Comparison of ENCODE assay signal across 29 mouse cellular contexts in genomic region chrX:57408769-57409168, GRCm38 (mm10). TPM values are rescaled to one million over a fixed set of nuclear protein-coding genes. Genes with fewer than 3 reads are reported as not detected.
A peak's percentile ranks its signal among the peaks of the same experiment; 100 is the strongest.
DNase-seq lines count a peak whose midpoint lies in the region; ATAC-seq and TF ChIP-seq lines count a peak whose summit lies in the region.
"Had no signal": no experiment of that assay in that cellular context is flagged by ENCODE, and none has a peak within 500 bp of the region (broad histone marks: within the 10 kb centered on the region; RNA-seq: fewer than 3 reads in every experiment).

Gm364 (plus strand) TSS chrX:57409154.

- H3K36me3 ChIP-seq in testis, adult 2 months (ENCODE audit: control insufficient read depth, insufficient read depth, low read length), result no peaks in the 10 kb centered on the region
- H3K36me3 ChIP-seq in midbrain, postnatal 0 days (ENCODE audit: insufficient read depth, low read length), result no peaks in the 10 kb centered on the region
- H3K36me3 ChIP-seq: embryonic facial prominence, embryonic 10.5 days; embryonic facial prominence, embryonic 12.5 days had no signal

- no peak for ATAC-seq in midbrain, postnatal 0 days (ENCODE audit: low FRiP score)
- ATAC-seq: activated CD4-positive, CD25-positive, alpha-beta regulatory T cell, adult 4 months; CD4-positive, CD25-positive, alpha-beta regulatory T cell, adult 4 months; forebrain, embryonic 14.5 days; forebrain, embryonic 16.5 days; Patski had no signal

- H3K27me3 ChIP-seq in testis, adult 2 months (ENCODE audit: control insufficient read depth, insufficient read depth, low read length), result no peaks in the 10 kb centered on the region
- no peaks in the 10 kb centered on the region for H3K27me3 ChIP-seq in midbrain, postnatal 0 days (ENCODE audit: insufficient read depth, low read length)
- H3K27me3 ChIP-seq: CH12.LX; embryonic facial prominence, embryonic 12.5 days had no signal

- no peak within 1 kb of the TSS for H3K4me2 ChIP-seq in midbrain, postnatal 0 days (ENCODE audit: low read depth, low read length, poor library complexity, severe bottlenecking)
- H3K4me2 ChIP-seq: embryonic facial prominence, embryonic 12.5 days had no signal

- intact Hi-C loops in heart, postnatal 14 days (cut with DNase I), result no loop called here

- H3K4me3 ChIP-seq in testis, adult 2 months (ENCODE audit: control insufficient read depth, low read depth, low read length), result peak within 1 kb of the TSS; percentile 89
- H3K4me3 ChIP-seq in midbrain, postnatal 0 days (ENCODE audit: low read depth, low read length), result no peak within 1 kb of the TSS
- H3K4me3 ChIP-seq: embryonic facial prominence, embryonic 10.5 days; embryonic facial prominence, embryonic 12.5 days had no signal

- peak; percentile 8 for DNase-seq in right cerebral cortex, postnatal 14 days
- no peak for DNase-seq in right cerebral cortex, postnatal 36 days (ENCODE audit: low spot score in 2 of 2)
- DNase-seq in R1 (ENCODE audit: low read depth, low spot score), result peak; percentile 86
- DNase-seq in testis, postnatal 14 days (ENCODE audit: low spot score), result peak; percentile 91
- no peak for DNase-seq in midbrain, postnatal 0 days (ENCODE audit: low spot score)
- DNase-seq in adrenal gland, postnatal 25 days, result no peak
- DNase-seq in heart, postnatal 14 days, result no peak
- DNase-seq: adrenal gland, adult 8-10 months; adrenal gland, postnatal 36 days; B cell, adult 2 months; cerebellum, adult 11-12 months; cerebellum, adult 2 months; cerebellum, adult 9-10 months; cerebellum, postnatal 25 days had no signal

- H3K9me3 ChIP-seq in midbrain, postnatal 0 days (ENCODE audit: low read length), result no peaks in the 10 kb centered on the region
- H3K9me3 ChIP-seq: embryonic facial prominence, embryonic 10.5 days; embryonic facial prominence, embryonic 12.5 days had no signal

- no peaks in the 10 kb centered on the region for H3K4me1 ChIP-seq in testis, adult 2 months (ENCODE audit: control insufficient read depth, insufficient read depth, low read length)
- no peaks in the 10 kb centered on the region for H3K4me1 ChIP-seq in midbrain, postnatal 0 days (ENCODE audit: insufficient read depth, low read length)
- H3K4me1 ChIP-seq: embryonic facial prominence, embryonic 10.5 days; embryonic facial prominence, embryonic 12.5 days had no signal

- TF ChIP-seq CTCF in testis, adult 2 months (IDR thresholded peaks at IDR 0.05; ENCODE audit: control insufficient read depth, insufficient read depth, insufficient replicate concordance, low read depth, low read length), result no peak
- TF ChIP-seq CTCF in midbrain, postnatal 0 days (IDR thresholded peaks at IDR 0.05), result no peak

- WGBS in midbrain, postnatal 0 days, result 95% methylated on average over 12 of the region's 12 CpGs

- peak within 1 kb of the TSS; percentile 98 for H3K27ac ChIP-seq in testis, adult 2 months (ENCODE audit: control insufficient read depth, insufficient read depth, low read depth, low read length)
- H3K27ac ChIP-seq in midbrain, postnatal 0 days (ENCODE audit: low read depth, low read length), result no peak within 1 kb of the TSS
- H3K27ac ChIP-seq: embryonic facial prominence, embryonic 10.5 days; embryonic facial prominence, embryonic 12.5 days had no signal

- 0 out of 2 replicates have a peak, but pooled peaks have one; percentile 24 for TF ChIP-seq POLR2A in testis, adult 2 months (IDR thresholded peaks at IDR 0.05; ENCODE audit: control insufficient read depth, low read depth, low read length)

- no peak within 1 kb of the TSS for H3K9ac ChIP-seq in midbrain, postnatal 0 days (replicated peaks; ENCODE audit: low read length, poor library complexity, severe bottlenecking)
- H3K9ac ChIP-seq: embryonic facial prominence, embryonic 12.5 days had no signal

RNA-seq across cellular contexts. Expression of gene Gm364, which starts in this region (rescaled TPM):
- polyA plus RNA-seq in testis, adult 2 months (2012; rRNA removed), result 10.7 and 19.8 TPM in 2 replicates
- not detected in 2 replicates for total RNA-seq in midbrain, postnatal 0 days (2014; rRNA removed)
- polyA plus RNA-seq in midbrain, postnatal 0 days (2015; fragmentation: Nextera tagmentation; extraction: Ambion mirVana), result not detected in 2 replicates
- total RNA-seq in adrenal gland, postnatal 25 days (2021), result not detected in 2 replicates
- not detected for total RNA-seq in heart, postnatal 14 days (2021)
- total RNA-seq: adrenal gland, adult 18-20 months; adrenal gland, adult 8-10 months; adrenal gland, postnatal 36 days; CH12.LX; MEL had no signal
- polyA plus RNA-seq: activated CD4-positive, CD25-positive, alpha-beta regulatory T cell, adult 4 months; CD4-positive, CD25-positive, alpha-beta regulatory T cell, adult 4 months; cerebellum, adult 2 months; cortical plate, adult 2 months; embryonic facial prominence, embryonic 10.5 days; embryonic facial prominence, embryonic 12.5 days; embryonic facial prominence, embryonic 14.5 days; forebrain, embryonic 11.5 days; forebrain, embryonic 16.5 days; frontal cortex, adult 2 months; Patski had no signal

Comparison
In these comparisons a context has a peak if more than half of its experiments do, and no peak if none do; other contexts are left out.
1. RNA of gene Gm364 (polyA plus RNA-seq): 10.7 to 19.8 TPM in testis, adult 2 months; not detected in midbrain, postnatal 0 days; every median in the first group is over 10 times any median in the second.
2. DNase-seq: peak in right cerebral cortex, postnatal 14 days (single experiment), R1 (single experiment) and testis, postnatal 14 days (single experiment); none in right cerebral cortex, postnatal 36 days (0 of 2), midbrain, postnatal 0 days (single experiment), adrenal gland, postnatal 25 days (single experiment) and heart, postnatal 14 days (0 of 2).